Mouse (Mus musculus): Measurements from ENCODE around the gene Rictor. TPM values are rescaled to one million over a fixed set of nuclear protein-coding genes. Genes with fewer than 3 reads are reported as not detected.
"Not testable (repeated sequence)": the region's sequence is repeated elsewhere in the genome, so short reads cannot be mapped to it uniquely, and the experiment has no call there.

The Rictor gene
- polyA plus RNA-seq, 1 experiment from 2014 or later: 33.0 TPM

GRCm38 (mm10) chr15:6746301-6746983 is 38.3 kb downstream of the Rictor start:
- H3K27ac ChIP-seq (ENCODE audit: low read length); H3K27me3 ChIP-seq (ENCODE audit: control insufficient read depth, insufficient read depth, low read length); H3K9me3 ChIP-seq (replicated peaks; ENCODE audit: control insufficient read depth, low read length); ATAC-seq (replicated peaks; ENCODE audit: extremely low read depth, insufficient read depth, low FRiP score); H3K9ac ChIP-seq (ENCODE audit: low read length); H3K36me3 ChIP-seq (ENCODE audit: control insufficient read depth, insufficient read depth); H3K4me2 ChIP-seq (ENCODE audit: low read depth, low read length); H3K4me3 ChIP-seq (ENCODE audit: low read length): not testable (repeated sequence)
- H3K4me1 ChIP-seq (ENCODE audit: control insufficient read depth, insufficient read depth, low read length): peaks cover 15% of the 10 kb centered on the region
- WGBS: 80% methylated on average over 8 of the region's 8 CpGs

GRCm38 (mm10) chr15:6747001-6747400 is 38.8 kb downstream of the Rictor start:
- 87% methylated on average over 9 of the region's 9 CpGs for WGBS
- no peaks in the 10 kb centered on the region for H3K27me3 ChIP-seq (ENCODE audit: control insufficient read depth, insufficient read depth, low read length)
- H3K27ac ChIP-seq (ENCODE audit: low read length): no peak overlapping the region
- ATAC-seq (replicated peaks; ENCODE audit: extremely low read depth, insufficient read depth, low FRiP score): no peak
- H3K4me3 ChIP-seq (ENCODE audit: low read length): no peak overlapping the region
- H3K9ac ChIP-seq (ENCODE audit: low read length): no peak overlapping the region
- H3K36me3 ChIP-seq (ENCODE audit: control insufficient read depth, insufficient read depth): peaks cover 2% of the 10 kb centered on the region; the same call in 1 of the 2 replicates
- H3K9me3 ChIP-seq (replicated peaks; ENCODE audit: control insufficient read depth, low read length): no peaks in the 10 kb centered on the region
- peaks cover 13% of the 10 kb centered on the region for H3K4me1 ChIP-seq (ENCODE audit: control insufficient read depth, insufficient read depth, low read length)
- no peak overlapping the region for H3K4me2 ChIP-seq (ENCODE audit: low read depth, low read length)

- 86% methylated on average over 2 of the region's 2 CpGs for WGBS
- Histone ChIP-seq H3K4me1 (ENCODE audit: control insufficient read depth, insufficient read depth, low read length) (no peaks in the 10 kb centered on the region), H3K27ac (ENCODE audit: low read length) (no peak overlapping the region), H3K4me2 (ENCODE audit: low read depth, low read length) (no peak overlapping the region), H3K36me3 (ENCODE audit: control insufficient read depth, insufficient read depth) (peaks cover under 1% of the 10 kb centered on the region; the same call in 1 of the 2 replicates), H3K27me3 (ENCODE audit: control insufficient read depth, insufficient read depth, low read length) (no peaks in the 10 kb centered on the region), H3K4me3 (ENCODE audit: low read length) (no peak overlapping the region), H3K9ac (ENCODE audit: low read length) (no peak overlapping the region), H3K9me3 (replicated peaks; ENCODE audit: control insufficient read depth, low read length) (no peaks in the 10 kb centered on the region)
- ATAC-seq (replicated peaks; ENCODE audit: extremely low read depth, insufficient read depth, low FRiP score): no peak
Measured at GRCm38 (mm10) chr15:6754400-6754799, 46.2 kb downstream of the Rictor start.

GRCm38 (mm10) chr15:6772265-6772664 is 64.1 kb downstream of the Rictor start:
- 87% methylated on average over 3 of the region's 3 CpGs for WGBS
- H3K36me3 ChIP-seq (ENCODE audit: control insufficient read depth, insufficient read depth): peaks cover 42% of the 10 kb centered on the region
- no peak for ATAC-seq (replicated peaks; ENCODE audit: extremely low read depth, insufficient read depth, low FRiP score)

GRCm38 (mm10) chr15:6786212-6786611 is 78.0 kb downstream of the Rictor start:
- H3K9me3 ChIP-seq (replicated peaks; ENCODE audit: control insufficient read depth, low read length): no peaks in the 10 kb centered on the region
- H3K9ac ChIP-seq (ENCODE audit: low read length): no peak overlapping the region
- no peaks in the 10 kb centered on the region for H3K4me1 ChIP-seq (ENCODE audit: control insufficient read depth, insufficient read depth, low read length)
- peaks cover 56% of the 10 kb centered on the region for H3K36me3 ChIP-seq (ENCODE audit: control insufficient read depth, insufficient read depth)
- WGBS: 90% methylated on average over 10 of the region's 10 CpGs
- no peaks in the 10 kb centered on the region for H3K27me3 ChIP-seq (ENCODE audit: control insufficient read depth, insufficient read depth, low read length)
- no peak overlapping the region for H3K27ac ChIP-seq (ENCODE audit: low read length)
- ATAC-seq (replicated peaks; ENCODE audit: extremely low read depth, insufficient read depth, low FRiP score): no peak
- H3K4me2 ChIP-seq (ENCODE audit: low read depth, low read length): no peak overlapping the region
- H3K4me3 ChIP-seq (ENCODE audit: low read length): no peak overlapping the region

More at GRCm38 (mm10) chr15:6772265-6772664, 64.1 kb downstream of the Rictor start:
- Histone ChIP-seq H3K9me3 (replicated peaks; ENCODE audit: control insufficient read depth, low read length) (no peaks in the 10 kb centered on the region), H3K4me1 (ENCODE audit: control insufficient read depth, insufficient read depth, low read length) (no peaks in the 10 kb centered on the region), H3K4me2 (ENCODE audit: low read depth, low read length) (no peak overlapping the region), H3K27ac (ENCODE audit: low read length) (no peak overlapping the region), H3K9ac (ENCODE audit: low read length) (no peak overlapping the region), H3K4me3 (ENCODE audit: low read length) (no peak overlapping the region), H3K27me3 (ENCODE audit: control insufficient read depth, insufficient read depth, low read length) (no peaks in the 10 kb centered on the region)

- 93% methylated on average over 10 of the region's 10 CpGs for WGBS
Measured at GRCm38 (mm10) chr15:6787236-6787635, 79.1 kb downstream of the Rictor start.

GRCm38 (mm10) chr15:6790011-6790410 is 81.8 kb downstream of the Rictor start:
- H3K9ac ChIP-seq (ENCODE audit: low read length): no peak overlapping the region
- 76% methylated on average over 7 of the region's 7 CpGs for WGBS
- H3K4me2 ChIP-seq (ENCODE audit: low read depth, low read length): no peak overlapping the region
- no peaks in the 10 kb centered on the region for H3K4me1 ChIP-seq (ENCODE audit: control insufficient read depth, insufficient read depth, low read length)
- peaks cover 60% of the 10 kb centered on the region for H3K36me3 ChIP-seq (ENCODE audit: control insufficient read depth, insufficient read depth)
- ATAC-seq (replicated peaks; ENCODE audit: extremely low read depth, insufficient read depth, low FRiP score): no peak
- no peaks in the 10 kb centered on the region for H3K9me3 ChIP-seq (replicated peaks; ENCODE audit: control insufficient read depth, low read length)
- H3K4me3 ChIP-seq (ENCODE audit: low read length): no peak overlapping the region
- H3K27me3 ChIP-seq (ENCODE audit: control insufficient read depth, insufficient read depth, low read length): no peaks in the 10 kb centered on the region
- H3K27ac ChIP-seq (ENCODE audit: low read length): no peak overlapping the region

More at GRCm38 (mm10) chr15:6787236-6787635, 79.1 kb downstream of the Rictor start:
- H3K4me2 ChIP-seq (ENCODE audit: low read depth, low read length): no peak overlapping the region
- no peak overlapping the region for H3K27ac ChIP-seq (ENCODE audit: low read length)
- peaks cover 56% of the 10 kb centered on the region for H3K36me3 ChIP-seq (ENCODE audit: control insufficient read depth, insufficient read depth)
- ATAC-seq (replicated peaks; ENCODE audit: extremely low read depth, insufficient read depth, low FRiP score): no peak
- H3K9me3 ChIP-seq (replicated peaks; ENCODE audit: control insufficient read depth, low read length): no peaks in the 10 kb centered on the region
- no peaks in the 10 kb centered on the region for H3K27me3 ChIP-seq (ENCODE audit: control insufficient read depth, insufficient read depth, low read length)
- H3K4me1 ChIP-seq (ENCODE audit: control insufficient read depth, insufficient read depth, low read length): no peaks in the 10 kb centered on the region
- H3K9ac ChIP-seq (ENCODE audit: low read length): no peak overlapping the region
- H3K4me3 ChIP-seq (ENCODE audit: low read length): no peak overlapping the region

DNA sequence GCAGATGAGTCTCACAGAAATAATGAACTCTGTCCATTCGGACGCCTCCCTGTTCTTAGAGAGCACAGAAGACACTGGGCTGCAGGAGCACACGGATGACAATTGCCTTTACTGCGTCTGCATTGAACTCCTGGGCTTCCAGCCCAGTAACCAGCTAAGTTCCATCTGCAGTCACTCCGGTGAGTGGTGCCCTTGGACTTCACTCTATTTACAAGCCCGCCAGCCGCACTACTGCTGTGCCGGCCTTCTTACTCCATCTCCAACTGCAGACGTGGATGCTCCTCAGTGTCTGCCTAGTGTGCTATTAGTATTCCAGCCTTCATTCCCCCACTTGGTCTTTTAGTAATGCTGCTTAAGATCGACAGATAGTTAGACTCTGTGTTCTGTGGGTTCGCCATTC is 83.5 kb downstream of the Rictor start:
- Histone ChIP-seq H3K27me3 (ENCODE audit: control insufficient read depth, insufficient read depth, low read length) (no peaks in the 10 kb centered on the region), H3K4me1 (ENCODE audit: control insufficient read depth, insufficient read depth, low read length) (no peaks in the 10 kb centered on the region), H3K36me3 (ENCODE audit: control insufficient read depth, insufficient read depth) (peaks cover 63% of the 10 kb centered on the region), H3K4me3 (ENCODE audit: low read length) (no peak overlapping the region), H3K27ac (ENCODE audit: low read length) (no peak overlapping the region), H3K4me2 (ENCODE audit: low read depth, low read length) (no peak overlapping the region), H3K9me3 (replicated peaks; ENCODE audit: control insufficient read depth, low read length) (no peaks in the 10 kb centered on the region), H3K9ac (ENCODE audit: low read length) (no peak overlapping the region)
- no peak for ATAC-seq (replicated peaks; ENCODE audit: extremely low read depth, insufficient read depth, low FRiP score)
- 84% methylated on average over 11 of the region's 11 CpGs for WGBS

- H3K4me1 ChIP-seq (ENCODE audit: control insufficient read depth, insufficient read depth, low read length): no peaks in the 10 kb centered on the region
- no peak overlapping the region for H3K4me3 ChIP-seq (ENCODE audit: low read length)
- WGBS: 86% methylated on average over 7 of the region's 7 CpGs
- no peak overlapping the region for H3K4me2 ChIP-seq (ENCODE audit: low read depth, low read length)
- H3K9ac ChIP-seq (ENCODE audit: low read length): no peak overlapping the region
- peaks cover 61% of the 10 kb centered on the region for H3K36me3 ChIP-seq (ENCODE audit: control insufficient read depth, insufficient read depth)
- H3K27me3 ChIP-seq (ENCODE audit: control insufficient read depth, insufficient read depth, low read length): no peaks in the 10 kb centered on the region
- no peak for ATAC-seq (replicated peaks; ENCODE audit: extremely low read depth, insufficient read depth, low FRiP score)
- no peak overlapping the region for H3K27ac ChIP-seq (ENCODE audit: low read length)
- H3K9me3 ChIP-seq (replicated peaks; ENCODE audit: control insufficient read depth, low read length): no peaks in the 10 kb centered on the region
Measured at GRCm38 (mm10) chr15:6792846-6793245, 84.7 kb downstream of the Rictor start.
